Mouse (Mus musculus) heart, embryonic 11.5 days (tissue): ENCODE results near the gene Bdh1. TPM values are rescaled to one million over a fixed set of nuclear protein-coding genes. Genes with fewer than 3 reads are reported as not detected.
A peak's percentile ranks its signal among the peaks of the same experiment; 100 is the strongest.
"Not testable (repeated sequence)": the region's sequence is repeated elsewhere in the genome, so short reads cannot be mapped to it uniquely, and the experiment has no call there.

Experiments used
- ATAC-seq: fragments of 200-750 bp; cut with Nextera tagmentation; replicated peaks from 2 replicates; pipeline ENCODE4 v1.8.0; 2017; ENCODE audit warnings: moderate library complexity; ENCODE audit not compliant: insufficient number of reproducible peaks, low FRiP score, low TSS enrichment
- H3K27ac ChIP-seq: fragments of 300-500 bp; sonication (generic); 2 replicates; pipeline ENCODE4 v1.5.1; 2014; ENCODE audit warnings: mild to moderate bottlenecking, low read depth, low read length
- H3K27me3 ChIP-seq: fragments of 300-500 bp; sonication (generic); 2 replicates; pipeline ENCODE4 v1.6.1; 2014; ENCODE audit warnings: mild to moderate bottlenecking, low read length, mixed read lengths; ENCODE audit not compliant: control insufficient read depth, insufficient read depth
- H3K36me3 ChIP-seq: fragments of 300-500 bp; sonication (generic); 2 replicates; pipeline ENCODE4 v1.6.1; 2014; ENCODE audit warnings: mild to moderate bottlenecking, low read length, moderate library complexity, mixed read lengths; ENCODE audit not compliant: control insufficient read depth, insufficient read depth
- H3K4me1 ChIP-seq: fragments of 300-500 bp; sonication (generic); 2 replicates; pipeline ENCODE4 v1.6.1; 2014; ENCODE audit warnings: low read length; ENCODE audit not compliant: control insufficient read depth, insufficient read depth
- H3K4me2 ChIP-seq: fragments of 300-500 bp; sonication (generic); 2 replicates; pipeline ENCODE4 v1.6.1; 2014; ENCODE audit warnings: mild to moderate bottlenecking, moderate library complexity
- H3K4me3 ChIP-seq: fragments of 300-500 bp; sonication (generic); 2 replicates; pipeline ENCODE4 v1.5.1; 2014; ENCODE audit warnings: low read depth, low read length
- H3K9ac ChIP-seq: fragments of 300-500 bp; sonication (generic); 2 replicates; pipeline ENCODE4 v1.6.1; 2014; ENCODE audit warnings: mild to moderate bottlenecking, low read depth, low read length, moderate library complexity
- H3K9me3 ChIP-seq: fragments of 300-500 bp; sonication (generic); replicated peaks from 2 replicates; pipeline ENCODE4 v1.6.1; 2016; ENCODE audit warnings: low read length; ENCODE audit not compliant: control insufficient read depth
- WGBS: fragments of 180-500 bp; shearing (Covaris S2); extraction: QIAGEN DNeasy Blood & Tissue Kit; methylation state at CpG from one replicate; pipeline ENCODE4 v1.1.7; 2014; ENCODE audit not compliant: insufficient replicate concordance; 5-methylcytosine and 5-hydroxymethylcytosine counted together
- polyA plus RNA-seq: library from polyadenylated mRNA; unstranded; fragments of >200 nt; fragmentation: Nextera tagmentation; extraction: Ambion mirVana; gene quantifications from 2 replicates; pipeline ENCODE4 v1.2.1, GENCODE M21; 2014

Gene Bdh1
- polyA plus RNA-seq, 1 experiment from 2014 or later = 19.3 TPM

GRCm38 (mm10) chr16:31462113-31462687 lies 40.1 kb downstream of the Bdh1 start:
- H3K9ac ChIP-seq = no peak overlapping the region
- ATAC-seq = no peak
- no peaks in the 10 kb centered on the region for H3K27me3 ChIP-seq
- no peak overlapping the region for H3K27ac ChIP-seq
- H3K36me3 ChIP-seq = no peaks in the 10 kb centered on the region
- WGBS = 14% methylated on average over 12 of the region's 12 CpGs
- H3K4me2 ChIP-seq = no peak overlapping the region
- H3K4me1 ChIP-seq = no peaks in the 10 kb centered on the region; the same call in 1 of the 2 replicates
- H3K4me3 ChIP-seq = no peak overlapping the region
- no peaks in the 10 kb centered on the region for H3K9me3 ChIP-seq

GRCm38 (mm10) chr16:31464953-31465352 lies 42.9 kb downstream of the Bdh1 start:
- no peaks in the 10 kb centered on the region for H3K9me3 ChIP-seq
- no peak overlapping the region for H3K4me3 ChIP-seq
- 75% methylated on average over 5 of the region's 5 CpGs for WGBS
- H3K36me3 ChIP-seq = no peaks in the 10 kb centered on the region
- H3K27me3 ChIP-seq = no peaks in the 10 kb centered on the region
- no peaks in the 10 kb centered on the region for H3K4me1 ChIP-seq
- ATAC-seq = peak; percentile 67; the same call in 1 of the 2 replicates
- H3K4me2 ChIP-seq = no peak overlapping the region
- H3K9ac ChIP-seq = no peak overlapping the region
- H3K27ac ChIP-seq = no peak overlapping the region

- Histone ChIP-seq H3K9ac (no peak overlapping the region), H3K4me2 (no peak overlapping the region), H3K4me3 (no peak overlapping the region), H3K9me3 (no peaks in the 10 kb centered on the region), H3K27ac (no peak overlapping the region), H3K36me3 (no peaks in the 10 kb centered on the region), H3K27me3 (no peaks in the 10 kb centered on the region), H3K4me1 (no peaks in the 10 kb centered on the region)
- no peak for ATAC-seq
- 42% methylated on average over 4 of the region's 4 CpGs for WGBS
Measured at GRCm38 (mm10) chr16:31465630-31466029, 43.5 kb downstream of the Bdh1 start.

- ATAC-seq = no peak
- Histone ChIP-seq H3K36me3 (no peaks in the 10 kb centered on the region), H3K9me3 (no peaks in the 10 kb centered on the region), H3K4me3 (no peak overlapping the region), H3K4me2 (no peak overlapping the region), H3K27ac (no peak overlapping the region), H3K9ac (no peak overlapping the region), H3K4me1 (no peaks in the 10 kb centered on the region), H3K27me3 (no peaks in the 10 kb centered on the region)
- WGBS = 83% methylated on average over 5 of the region's 5 CpGs
Measured at GRCm38 (mm10) chr16:31466106-31466505, 44.0 kb downstream of the Bdh1 start.

GRCm38 (mm10) chr16:31470819-31471218 lies 48.7 kb downstream of the Bdh1 start:
- not testable (repeated sequence) for H3K27ac ChIP-seq, H3K27me3 ChIP-seq, H3K36me3 ChIP-seq, H3K4me1 ChIP-seq, H3K9ac ChIP-seq, H3K4me2 ChIP-seq, H3K9me3 ChIP-seq, ATAC-seq, H3K4me3 ChIP-seq
- WGBS = 50% methylated on average over 4 of the region's 4 CpGs

- no peaks in the 10 kb centered on the region for H3K9me3 ChIP-seq
- no peak overlapping the region for H3K4me3 ChIP-seq
- no peak overlapping the region for H3K4me2 ChIP-seq
- H3K9ac ChIP-seq = no peak overlapping the region
- H3K36me3 ChIP-seq = no peaks in the 10 kb centered on the region
- no peak overlapping the region for H3K27ac ChIP-seq
- no peaks in the 10 kb centered on the region for H3K27me3 ChIP-seq
- no peak for ATAC-seq
- H3K4me1 ChIP-seq = no peaks in the 10 kb centered on the region
- 71% methylated on average over 5 of the region's 5 CpGs for WGBS
Measured at GRCm38 (mm10) chr16:31471994-31472393, 49.9 kb downstream of the Bdh1 start.

- Histone ChIP-seq H3K4me3 (no peak overlapping the region), H3K9me3 (no peaks in the 10 kb centered on the region), H3K27ac (no peak overlapping the region), H3K4me1 (no peaks in the 10 kb centered on the region), H3K27me3 (no peaks in the 10 kb centered on the region), H3K9ac (no peak overlapping the region), H3K4me2 (no peak overlapping the region), H3K36me3 (no peaks in the 10 kb centered on the region)
- no peak for ATAC-seq
- WGBS = 100% methylated on average over 1 of the region's 1 CpGs
Measured at GRCm38 (mm10) chr16:31473226-31473625, 51.1 kb downstream of the Bdh1 start.

GRCm38 (mm10) chr16:31475123-31475968 lies 53.3 kb downstream of the Bdh1 start:
- 59% methylated on average over 9 of the region's 9 CpGs for WGBS
- no peak overlapping the region for H3K9ac ChIP-seq
- H3K4me3 ChIP-seq = no peak overlapping the region
- ATAC-seq = no peak
- H3K27ac ChIP-seq = no peak overlapping the region
- no peaks in the 10 kb centered on the region for H3K36me3 ChIP-seq
- H3K4me2 ChIP-seq = no peak overlapping the region
- no peaks in the 10 kb centered on the region for H3K27me3 ChIP-seq
- peaks cover 3% of the 10 kb centered on the region; the same call in 1 of the 2 replicates for H3K9me3 ChIP-seq
- H3K4me1 ChIP-seq = no peaks in the 10 kb centered on the region
